Mouse (Mus musculus) C2C12 (cell line): Measurements from ENCODE around the gene R3hcc1l. TPM values are rescaled to one million over a fixed set of nuclear protein-coding genes. Genes with fewer than 3 reads are reported as not detected.

ENCODE experiments used
- H3K27me3 ChIP-seq: one replicate; pipeline ENCODE4 v1.6.1; 2011; ENCODE audit not compliant: control insufficient read depth, insufficient read depth, insufficient read length
- H3K36me3 ChIP-seq: one replicate; pipeline ENCODE4 v1.6.1; 2011; ENCODE audit not compliant: control insufficient read depth, insufficient read depth
- H3K4me3 ChIP-seq: one replicate; pipeline ENCODE4 v1.5.1; 2011; ENCODE audit warnings: mild to moderate bottlenecking, control low read depth; ENCODE audit not compliant: poor library complexity, insufficient read depth, severe bottlenecking
- H3K79me2 ChIP-seq: one replicate; pipeline ENCODE4 v1.6.1; 2011; ENCODE audit not compliant: control insufficient read depth, insufficient read depth
- H3K79me3 ChIP-seq: one replicate; pipeline ENCODE4 v1.6.1; 2011; ENCODE audit warnings: low read depth, control low read depth
- H3ac ChIP-seq: one replicate; pipeline ENCODE3; 2011; ENCODE audit warnings: low read depth; ENCODE audit not compliant: control insufficient read depth, insufficient read length
- CEBPB ChIP-seq: IDR thresholded peaks from one replicate; pipeline ENCODE4 v1.6.1; 2011; ENCODE audit warnings: low read depth, mild to moderate bottlenecking, control low read depth, moderate library complexity
- CTCF ChIP-seq: IDR thresholded peaks from one replicate; pipeline ENCODE4 v1.5.1; 2011; ENCODE audit not compliant: control insufficient read depth, insufficient read depth, insufficient read length
- FOSL1 ChIP-seq: IDR thresholded peaks from one replicate; pipeline ENCODE4 v1.8.0; 2011; ENCODE audit warnings: mild to moderate bottlenecking, low read length; ENCODE audit not compliant: poor library complexity, insufficient read depth, severe bottlenecking
- MAX ChIP-seq: IDR thresholded peaks from one replicate; pipeline ENCODE4 v1.6.1; 2011; ENCODE audit warnings: mild to moderate bottlenecking, control low read depth
- MYOD1 ChIP-seq: IDR thresholded peaks from one replicate; pipeline ENCODE4 v1.6.1; 2011; ENCODE audit warnings: low read depth; ENCODE audit not compliant: control insufficient read depth, insufficient read length
- MYOG ChIP-seq: IDR thresholded peaks from one replicate; pipeline ENCODE4 v1.6.1; 2011; ENCODE audit not compliant: control insufficient read depth, insufficient read length; ENCODE audit errors: extremely low read depth
- USF1 ChIP-seq: IDR thresholded peaks from one replicate; pipeline ENCODE4 v1.6.1; 2011; ENCODE audit warnings: low read depth, mild to moderate bottlenecking, control low read depth, moderate library complexity
- polyA plus RNA-seq: library from polyadenylated mRNA; unstranded; fragments of >200 nt; fragmentation: generic; extraction: Trizol; gene quantifications from one replicate; pipeline ENCODE4 v1.2.1, GENCODE M21; 2012; ENCODE audit warnings: missing spikeins

Gene R3hcc1l
- polyA plus RNA-seq, 1 experiment = 3.3 TPM

DNA sequence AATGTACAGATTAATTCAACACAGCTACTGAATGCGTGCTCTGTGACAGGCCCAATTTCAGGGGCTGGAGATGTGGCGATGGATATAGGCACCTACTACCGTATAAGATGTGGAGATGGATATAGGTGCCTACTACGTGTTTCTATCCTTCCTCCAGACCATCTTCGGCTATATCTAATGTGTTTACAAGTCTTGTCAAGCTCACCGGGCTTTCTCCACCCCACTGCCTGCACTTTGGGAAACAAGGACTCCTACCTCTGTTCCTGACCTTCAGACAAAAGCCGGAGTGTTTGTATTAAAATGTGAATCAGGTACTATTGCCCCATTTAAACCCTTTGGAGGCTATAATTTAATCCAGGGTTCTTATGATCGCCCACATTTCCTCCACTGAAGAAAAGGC lies 2.4 kb upstream of the R3hcc1l start:
- TF ChIP-seq FOSL1 (no peak), CTCF (no peak)

DNA sequence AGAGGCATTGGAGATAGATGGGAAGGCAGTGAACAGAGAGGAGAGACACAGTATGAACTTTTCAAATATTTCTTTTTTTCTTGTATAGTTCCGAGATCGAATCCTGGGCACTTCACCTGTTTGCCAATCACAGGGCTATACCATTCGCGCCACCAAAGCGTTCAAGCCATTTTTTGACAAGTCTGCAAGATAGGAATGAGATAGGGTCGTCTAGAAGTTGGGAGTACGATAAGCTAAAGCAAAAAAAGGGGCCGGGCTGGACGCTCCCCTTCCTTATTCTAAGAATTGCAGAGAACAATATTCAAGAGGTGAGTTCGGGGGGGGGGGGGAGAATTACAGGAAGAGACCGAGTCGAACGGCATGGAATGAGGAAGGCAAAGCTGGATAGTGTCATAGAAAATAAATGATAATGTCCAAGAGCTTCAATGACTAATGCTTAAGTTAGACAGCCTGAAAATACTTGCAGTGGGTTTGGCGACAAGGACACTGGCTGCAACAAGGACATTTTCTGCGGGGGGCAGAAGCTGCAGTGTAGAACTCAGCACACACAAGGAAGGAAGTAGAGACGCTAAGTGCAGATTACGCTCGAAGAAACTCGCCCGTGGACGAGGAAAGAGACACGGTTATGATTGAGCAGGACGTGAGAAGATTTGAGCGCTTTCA lies 471 bp upstream of the R3hcc1l start:
- Histone ChIP-seq H3K79me2 (peaks cover 44% of the 10 kb centered on the region), H3K27me3 (peaks cover 8% of the 10 kb centered on the region), H3ac (no peak overlapping the region), H3K4me3 (peak overlapping the region; percentile 84), H3K36me3 (peaks cover 3% of the 10 kb centered on the region), H3K79me3 (peaks cover 28% of the 10 kb centered on the region)
- TF ChIP-seq MAX (no peak), MYOG (no peak), USF1 (no peak), CEBPB (no peak), FOSL1 (no peak), MYOD1 (no peak), CTCF (no peak)

More for the DNA sequence above, 2.4 kb upstream of the R3hcc1l start:
- H3K79me3 ChIP-seq = peaks cover 18% of the 10 kb centered on the region
- no peaks in the 10 kb centered on the region for H3K36me3 ChIP-seq
- H3ac ChIP-seq = no peak overlapping the region
- peaks cover 24% of the 10 kb centered on the region for H3K79me2 ChIP-seq
- H3K27me3 ChIP-seq = peaks cover 13% of the 10 kb centered on the region
- no peak overlapping the region for H3K4me3 ChIP-seq

DNA sequence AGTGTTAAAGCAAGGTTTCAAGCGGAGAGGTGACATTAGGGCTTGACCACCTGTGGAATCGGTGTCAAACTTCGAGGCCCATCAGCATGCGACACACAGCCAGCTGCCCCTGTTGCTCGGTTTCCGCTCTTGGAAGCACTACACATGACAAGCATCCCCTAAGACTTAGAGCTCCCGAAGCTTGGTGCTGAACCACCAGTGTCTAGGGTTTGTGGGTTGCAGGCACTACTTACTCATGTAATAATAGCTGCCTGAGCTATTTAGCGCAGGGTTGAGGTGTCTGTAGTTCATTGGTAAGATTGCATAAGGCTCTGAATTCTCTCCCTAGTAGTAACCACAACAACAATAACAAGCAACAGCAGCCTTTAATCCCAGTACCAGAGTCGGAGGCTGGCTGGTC lies 1.2 kb downstream of the R3hcc1l start:
- H3K4me3 ChIP-seq = peak overlapping the region; percentile 84
- TF ChIP-seq CEBPB (peak; percentile 66), MAX (no peak)
- no peaks in the 10 kb centered on the region for H3K27me3 ChIP-seq
- H3K36me3 ChIP-seq = peaks cover 3% of the 10 kb centered on the region
- peak overlapping the region; percentile 62 for H3ac ChIP-seq
- H3K79me2 ChIP-seq = peaks cover 60% of the 10 kb centered on the region
- H3K79me3 ChIP-seq = peaks cover 38% of the 10 kb centered on the region

DNA sequence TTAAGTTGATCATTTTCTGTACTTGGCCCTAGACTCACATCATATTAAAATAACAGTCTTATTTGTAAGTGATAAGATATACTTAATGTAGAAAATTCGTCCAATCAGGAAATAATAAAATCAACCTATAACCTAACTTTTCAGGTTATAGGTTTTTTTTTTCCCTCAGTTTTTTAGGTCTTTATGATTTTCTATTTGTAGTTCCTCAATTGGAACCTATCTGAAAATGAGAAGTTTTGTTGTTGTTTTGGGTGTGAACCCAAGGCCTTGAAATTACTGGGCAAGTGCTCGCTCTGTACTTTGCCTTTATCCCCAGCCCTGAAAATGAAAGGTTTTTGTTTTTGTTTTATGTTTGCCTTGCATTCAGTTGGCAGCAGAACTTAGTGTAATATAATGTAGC lies 6.1 kb downstream of the R3hcc1l start:
- no peaks in the 10 kb centered on the region for H3K27me3 ChIP-seq
- TF ChIP-seq CTCF = no peak
- no peak for TF ChIP-seq CEBPB
- no peak for TF ChIP-seq MYOG
- TF ChIP-seq USF1 = no peak
- peaks cover 99% of the 10 kb centered on the region for H3K79me2 ChIP-seq
- H3K79me3 ChIP-seq = peaks cover 55% of the 10 kb centered on the region
- H3K36me3 ChIP-seq = peaks cover 3% of the 10 kb centered on the region
- no peak overlapping the region for H3ac ChIP-seq
- no peak overlapping the region for H3K4me3 ChIP-seq

DNA sequence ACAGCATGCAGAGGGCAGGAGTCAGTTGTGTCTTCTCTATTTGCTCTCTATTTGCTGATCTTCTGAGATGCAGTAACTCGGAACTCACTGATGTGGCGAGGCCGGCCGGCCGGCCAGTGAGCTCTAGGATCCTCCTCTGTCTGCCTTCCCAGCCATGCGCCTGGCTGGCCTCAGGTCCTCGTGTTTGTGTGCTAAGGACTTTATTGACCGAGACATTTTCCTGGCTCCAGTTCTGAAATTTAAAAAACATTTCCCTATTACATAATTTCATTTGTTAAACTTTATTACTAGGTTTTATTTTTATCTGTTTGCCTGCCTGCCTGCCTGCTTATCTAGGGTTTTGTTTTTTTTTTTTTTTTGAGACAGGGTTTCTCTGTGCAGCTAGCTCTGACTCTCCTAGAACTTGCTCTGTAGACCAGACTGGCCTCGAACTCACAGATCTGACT lies 11.5 kb downstream of the R3hcc1l start:
- H3ac ChIP-seq = no peak overlapping the region
- H3K79me2 ChIP-seq = peaks cover 97% of the 10 kb centered on the region
- TF ChIP-seq CTCF (no peak), FOSL1 (no peak), USF1 (no peak), MAX (no peak), CEBPB (no peak), MYOG (no peak), MYOD1 (no peak)
- peaks cover 45% of the 10 kb centered on the region for H3K79me3 ChIP-seq
- H3K4me3 ChIP-seq = no peak overlapping the region
- no peaks in the 10 kb centered on the region for H3K27me3 ChIP-seq
- no peaks in the 10 kb centered on the region for H3K36me3 ChIP-seq

DNA sequence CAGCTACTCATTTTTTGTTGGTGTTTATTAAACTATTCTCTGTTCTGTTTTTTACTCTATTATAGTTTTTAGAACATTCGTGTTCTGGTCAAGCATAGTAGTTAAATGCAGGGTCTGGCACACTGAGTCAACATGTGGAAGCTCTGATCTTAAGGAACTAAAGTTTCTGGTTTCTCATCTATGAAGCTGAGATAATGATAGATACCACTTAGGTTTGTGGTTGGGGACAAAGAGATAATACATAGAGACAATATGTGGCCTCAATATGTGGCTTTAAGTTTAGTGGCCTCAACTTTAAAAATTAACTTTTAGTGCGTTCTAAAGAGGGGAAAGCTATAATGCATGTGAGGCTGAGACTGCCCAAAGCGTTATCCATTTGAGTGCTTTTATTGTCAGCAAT lies 15.9 kb downstream of the R3hcc1l start:
- no peaks in the 10 kb centered on the region for H3K27me3 ChIP-seq
- TF ChIP-seq MYOD1 (no peak), MAX (no peak), FOSL1 (no peak), CEBPB (no peak), USF1 (no peak), CTCF (no peak), MYOG (no peak)
- H3K36me3 ChIP-seq = peaks cover 5% of the 10 kb centered on the region
- H3K4me3 ChIP-seq = no peak overlapping the region
- H3ac ChIP-seq = no peak overlapping the region
- H3K79me3 ChIP-seq = peaks cover 31% of the 10 kb centered on the region
- peaks cover 92% of the 10 kb centered on the region for H3K79me2 ChIP-seq
